Mouse (Mus musculus): ENCODE results near the gene Mif4gd.

The Mif4gd gene

GRCm38 (mm10) chr11:115612410-115613137 is at the start of gene Mif4gd:
Gene Mif4gd (minus strand): TSS chr11:115612969.
- DNase-seq: peak; percentile 96

- DNase-seq: no peak
Measured at GRCm38 (mm10) chr11:115660376-115660775, 47.6 kb upstream of the Mif4gd start.

GRCm38 (mm10) chr11:115658521-115658920 is 45.8 kb upstream of the Mif4gd start:
- DNase-seq: no peak

DNA sequence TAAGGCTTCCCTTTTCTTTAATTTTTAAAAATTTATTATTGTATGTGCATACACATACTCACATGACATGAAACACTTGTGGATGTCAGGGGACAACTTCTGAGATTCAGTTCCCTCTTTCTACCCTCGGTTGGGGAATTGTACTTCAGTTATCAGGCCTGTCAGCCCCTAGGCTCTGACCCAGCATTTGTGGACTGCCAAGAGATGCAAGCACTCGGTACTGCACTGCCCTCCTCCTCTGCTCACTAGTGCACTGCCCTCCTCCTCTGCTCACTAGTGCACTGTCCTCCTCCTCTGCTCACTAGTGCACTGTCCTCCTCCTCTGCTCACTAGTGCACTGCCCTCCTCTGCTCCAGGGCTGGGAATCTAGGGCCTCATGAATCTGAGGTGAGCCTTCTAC is 41.4 kb upstream of the Mif4gd start:
- no peak for DNase-seq

DNA sequence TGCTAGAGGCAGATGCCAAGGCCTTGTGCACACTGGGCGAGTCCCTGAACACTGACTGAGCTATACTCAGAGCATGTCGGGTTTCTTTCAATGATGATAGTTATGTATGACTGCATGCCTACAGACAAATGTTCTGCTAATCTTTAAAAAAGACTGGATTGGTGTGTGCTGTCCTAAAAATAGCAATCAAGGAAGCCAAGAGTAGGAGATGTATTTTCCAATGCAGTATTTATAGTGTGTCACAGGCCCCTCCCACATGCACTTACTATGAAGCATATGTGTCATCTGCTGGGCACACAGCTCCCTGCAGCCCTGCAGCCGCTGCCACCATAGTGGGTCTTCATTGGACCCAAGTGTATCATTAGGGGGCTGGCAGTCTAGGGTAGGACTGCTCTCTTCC is 40.4 kb upstream of the Mif4gd start:
- DNase-seq: no peak

- no peak for DNase-seq
Measured at GRCm38 (mm10) chr11:115651680-115652079, 38.9 kb upstream of the Mif4gd start.

- no peak for DNase-seq
Measured at GRCm38 (mm10) chr11:115649706-115650105, 36.9 kb upstream of the Mif4gd start.

DNA sequence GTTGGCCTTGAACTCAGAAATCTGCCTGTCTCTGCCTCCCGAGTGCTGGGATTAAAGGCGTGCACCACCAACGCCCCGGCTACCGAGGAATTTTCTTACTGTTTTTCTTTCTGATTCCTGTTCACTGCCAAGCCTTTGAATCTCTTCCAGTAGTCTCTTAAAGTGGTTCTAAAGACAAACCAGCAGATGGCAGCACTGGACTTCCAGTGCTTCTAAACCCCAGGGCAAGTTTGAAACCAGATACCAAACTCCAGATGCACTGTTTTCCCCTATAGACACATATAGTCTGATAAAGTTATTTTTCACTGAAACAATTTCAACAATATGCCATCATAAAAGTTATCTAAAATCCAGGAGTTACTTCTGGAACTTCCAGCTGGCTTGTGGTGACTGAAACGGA is 34.7 kb upstream of the Mif4gd start:
- peak; percentile 79 for DNase-seq

GRCm38 (mm10) chr11:115646439-115646838 is 33.7 kb upstream of the Mif4gd start:
- DNase-seq: no peak

- DNase-seq: peak; percentile 33
Measured at GRCm38 (mm10) chr11:115645498-115645897, 32.7 kb upstream of the Mif4gd start.

- DNase-seq: no peak
Measured at GRCm38 (mm10) chr11:115644308-115644707, 31.5 kb upstream of the Mif4gd start.

DNA sequence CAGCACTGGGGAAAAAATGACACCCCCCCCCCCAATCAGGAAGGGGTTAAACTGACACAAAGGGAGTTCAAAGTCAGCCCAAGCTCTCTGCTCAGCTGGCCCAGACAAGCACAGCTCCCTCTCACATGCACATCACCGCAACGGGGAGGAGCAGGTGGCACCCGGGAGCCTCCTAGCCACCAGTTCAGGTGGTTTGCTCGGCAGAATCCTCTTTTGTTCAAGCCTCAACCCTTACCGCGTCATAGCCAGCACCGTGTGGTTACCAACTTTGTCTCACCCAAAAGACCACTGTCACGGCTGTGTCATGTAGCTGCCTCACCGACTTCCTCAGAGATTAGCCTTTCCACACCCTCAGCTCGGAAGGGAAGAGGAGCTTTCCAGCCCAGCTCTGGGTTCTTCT is 30.5 kb upstream of the Mif4gd start:
- no peak for DNase-seq

GRCm38 (mm10) chr11:115642705-115643104 is 29.9 kb upstream of the Mif4gd start:
- DNase-seq: no peak

- DNase-seq: no peak
Measured at GRCm38 (mm10) chr11:115641664-115642036, 28.9 kb upstream of the Mif4gd start.

GRCm38 (mm10) chr11:115640978-115641663 is 28.4 kb upstream of the Mif4gd start:
- DNase-seq: no peak

DNA sequence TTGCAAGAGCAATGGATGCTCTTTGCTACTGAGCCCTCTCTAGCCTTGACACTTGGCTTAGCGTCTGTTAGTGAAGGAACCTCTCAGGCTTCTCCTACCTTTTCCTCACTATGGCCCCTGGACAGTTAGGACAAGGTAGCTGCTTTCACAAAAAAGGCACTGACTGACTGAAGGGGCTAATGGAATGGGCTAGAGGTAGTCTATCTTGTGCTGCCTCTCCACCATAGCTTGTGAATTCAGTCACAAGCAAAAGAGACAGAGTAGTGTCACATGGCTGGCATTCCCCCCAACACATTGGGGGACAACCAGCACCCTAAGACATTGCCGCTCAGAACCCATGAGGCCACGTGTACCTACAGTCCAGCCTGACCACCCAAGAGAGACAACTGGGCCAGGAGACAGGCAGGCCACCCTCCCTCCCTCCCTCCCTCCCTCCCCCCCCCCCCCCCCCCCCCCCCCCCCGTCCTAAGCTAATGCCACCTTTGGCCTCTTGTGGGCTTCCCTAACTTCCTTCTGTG is 27.6 kb upstream of the Mif4gd start:
- no peak for DNase-seq

GRCm38 (mm10) chr11:115639540-115639939 is 26.8 kb upstream of the Mif4gd start:
- DNase-seq: no peak

DNA sequence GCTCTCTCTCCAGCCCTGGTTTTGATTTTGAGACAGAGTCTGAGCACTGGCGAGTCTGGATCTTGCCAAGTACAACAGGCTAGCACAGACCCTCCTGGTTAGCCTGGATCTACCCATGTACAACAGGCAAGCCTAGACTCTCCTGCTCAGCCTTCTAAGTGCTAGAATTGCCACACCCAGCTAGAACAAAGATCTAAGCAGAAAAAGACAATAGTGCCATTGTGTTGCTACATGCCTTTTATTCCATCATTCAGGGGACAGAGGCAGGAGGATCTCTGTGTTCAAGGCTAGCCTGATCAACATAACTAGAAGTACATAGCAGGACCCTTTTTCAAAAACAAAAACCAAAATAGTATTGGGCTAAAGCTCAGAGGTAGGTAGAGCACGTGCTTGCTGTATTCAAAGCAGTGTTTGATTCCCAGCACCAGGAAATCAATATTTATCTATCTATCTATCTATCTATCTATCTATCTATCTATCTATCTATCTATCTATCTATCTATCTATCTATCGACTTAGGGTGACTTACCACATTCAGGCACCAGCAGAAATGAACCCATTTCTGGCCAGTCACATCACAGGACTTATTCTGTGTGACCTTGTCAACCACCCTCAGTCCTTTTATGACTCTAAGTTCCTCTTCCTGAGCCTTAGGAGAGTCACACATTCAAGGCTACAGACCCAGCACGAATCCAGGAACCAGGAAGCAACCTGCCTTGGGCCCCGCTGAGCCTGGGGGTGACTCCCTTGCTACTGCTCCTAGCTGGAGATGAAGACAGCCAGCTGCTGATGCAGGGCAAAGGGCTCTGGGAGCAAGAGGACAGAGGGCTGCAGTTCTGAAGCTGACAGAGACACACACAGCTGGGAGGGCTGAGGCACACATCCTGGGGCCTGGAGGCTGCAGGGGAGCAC is 26.0 kb upstream of the Mif4gd start:
- DNase-seq: peak; percentile 62

DNA sequence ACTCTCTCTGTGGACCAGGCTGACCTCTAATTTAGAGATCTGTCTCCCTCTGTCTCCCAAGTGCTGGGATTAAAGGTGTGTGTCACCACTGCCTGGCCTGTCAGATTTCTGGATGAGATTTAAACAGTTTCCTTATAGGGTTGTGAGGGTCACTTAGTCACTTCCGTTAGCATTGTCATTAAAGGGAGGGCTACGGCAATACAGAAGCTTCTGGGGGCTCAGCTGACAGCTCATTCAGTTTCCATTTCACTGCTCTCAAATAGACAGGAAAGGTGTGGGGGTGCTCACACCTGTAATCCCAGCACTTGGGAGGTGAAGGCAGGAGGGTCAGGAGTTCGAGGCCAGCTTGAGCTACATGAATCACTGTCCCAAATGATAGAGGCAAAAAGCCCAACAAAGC is 24.2 kb upstream of the Mif4gd start:
- no peak for DNase-seq

- no peak for DNase-seq
Measured at GRCm38 (mm10) chr11:115635484-115635883, 22.7 kb upstream of the Mif4gd start.

GRCm38 (mm10) chr11:115635041-115635440 is 22.3 kb upstream of the Mif4gd start:
- no peak for DNase-seq

DNA sequence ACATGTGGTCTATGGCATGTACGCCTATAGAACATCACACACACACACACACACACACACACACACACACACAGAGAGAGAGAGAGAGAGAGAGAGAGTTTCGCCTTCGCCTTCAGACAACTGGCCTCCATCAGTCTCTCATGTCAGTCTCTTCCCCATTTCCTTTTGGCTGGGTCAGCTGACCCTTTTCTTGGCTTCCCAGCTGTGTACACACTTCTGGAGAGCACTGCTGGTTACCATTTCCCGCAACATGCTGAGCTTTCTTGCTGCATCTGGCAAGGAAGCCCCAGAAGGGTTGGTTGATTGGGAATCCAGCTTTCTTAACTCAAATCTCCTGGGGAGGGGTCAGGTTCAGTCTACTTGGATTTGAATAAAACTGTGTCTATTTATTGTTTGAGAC is 21.3 kb upstream of the Mif4gd start:
- peak; percentile 53 for DNase-seq

GRCm38 (mm10) chr11:115632862-115633261 is 20.1 kb upstream of the Mif4gd start:
- no peak for DNase-seq
